Mouse (Mus musculus) brain, embryonic 14.5 days (tissue): ENCODE measurements around the gene Adcy7. TPM values are rescaled to one million over a fixed set of nuclear protein-coding genes. Genes with fewer than 3 reads are reported as not detected.

Experiments used
- DNase-seq: peaks from one replicate; pipeline ENCODE4 v3.0.0-alpha.2; 2011; ENCODE audit warnings: low read depth
- CTCF ChIP-seq: fragments of 200-500 bp; IDR thresholded peaks from 2 replicates; pipeline ENCODE4 v1.5.1; 2012; ENCODE audit warnings: inconsistent platforms, mild to moderate bottlenecking, moderate library complexity, borderline replicate concordance; ENCODE audit not compliant: insufficient read depth, insufficient read length; ENCODE audit errors: extremely low read depth
- POLR2A ChIP-seq: fragments of 200-500 bp; IDR thresholded peaks from 2 replicates; pipeline ENCODE4 v1.6.1; 2012; ENCODE audit warnings: mild to moderate bottlenecking, inconsistent platforms, borderline replicate concordance; ENCODE audit not compliant: poor library complexity, insufficient read depth, insufficient read length, severe bottlenecking; ENCODE audit errors: extremely low read depth
- polyA plus RNA-seq: library from polyadenylated mRNA; depleted of rRNA; stranded (reverse); fragments of >200 nt; gene quantifications from 2 replicates; pipeline ENCODE4 v1.2.3, GENCODE M21; 2012

Gene Adcy7
- polyA plus RNA-seq, 1 experiment = 3.7 TPM

DNA sequence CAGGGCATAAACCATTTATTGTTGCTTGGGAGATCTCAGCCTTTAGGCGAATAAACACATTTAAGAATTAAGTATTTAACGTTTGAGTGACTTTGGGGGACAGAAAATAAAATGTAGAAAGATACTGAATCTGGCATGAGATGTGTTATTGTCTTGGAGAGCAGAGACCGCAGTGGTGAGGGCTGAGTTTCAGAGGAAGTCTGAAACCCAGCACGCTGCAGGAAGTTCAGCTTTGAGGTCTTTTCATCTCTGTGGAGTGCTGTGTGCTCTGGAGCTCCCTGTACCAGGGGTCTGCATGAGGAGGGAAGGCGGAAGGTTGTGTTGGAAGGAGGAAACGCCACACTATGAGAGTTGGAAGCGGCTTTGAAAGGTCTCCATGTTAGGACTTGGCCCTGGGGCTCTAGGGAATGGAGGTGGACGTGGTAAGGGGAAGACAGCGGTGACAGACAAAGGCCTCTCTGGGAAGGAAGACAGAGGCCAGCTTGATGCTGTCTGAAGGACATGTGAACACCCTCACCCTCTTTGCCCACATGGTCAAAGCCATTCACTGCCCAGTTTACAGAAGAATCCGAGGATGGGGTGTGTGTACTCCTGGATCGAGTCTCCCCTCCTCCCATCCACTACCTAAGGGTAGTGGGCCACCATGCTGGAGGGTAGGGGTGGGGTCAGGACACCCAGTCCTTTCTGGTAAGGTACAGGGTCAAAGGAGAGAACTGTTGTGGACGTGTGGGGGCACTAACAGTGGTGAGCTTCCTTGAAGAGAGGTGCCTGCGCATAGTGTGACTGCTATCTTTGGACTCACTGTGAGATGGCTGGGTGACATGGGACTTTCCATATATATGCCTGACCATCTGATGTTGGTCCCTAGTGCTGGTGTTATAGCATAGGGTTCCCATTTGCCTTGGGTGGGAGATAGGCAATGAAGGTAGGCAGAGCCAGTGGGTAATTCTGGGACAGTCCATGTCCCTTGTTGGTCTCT is 18.4 kb downstream of the Adcy7 start:
- no peak for TF ChIP-seq POLR2A
- TF ChIP-seq CTCF = no peak
- no peak for DNase-seq

GRCm38 (mm10) chr8:88291305-88291690 is 19.1 kb downstream of the Adcy7 start:
- no peak for DNase-seq
- TF ChIP-seq CTCF (no peak), POLR2A (no peak)

DNA sequence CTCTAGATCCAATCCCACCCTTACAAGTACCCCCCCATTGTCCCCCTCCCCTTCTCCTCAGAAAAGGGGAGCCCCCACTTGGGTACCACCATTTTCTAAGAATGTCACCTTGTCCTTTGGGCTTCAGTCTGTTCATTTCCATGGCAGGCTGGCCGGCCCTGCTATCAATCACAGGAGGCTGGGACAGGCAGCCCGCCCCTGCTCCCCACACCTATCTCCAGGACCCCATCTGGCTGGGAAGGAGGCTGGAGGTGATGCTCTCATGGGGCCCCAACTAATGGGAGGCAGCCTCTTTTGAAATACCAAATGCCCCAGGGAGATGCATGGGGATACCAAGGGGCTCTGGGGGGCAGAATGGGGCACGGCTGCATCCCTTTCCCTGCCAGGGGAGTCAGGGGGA is 20.7 kb downstream of the Adcy7 start:
- no peak for DNase-seq
- TF ChIP-seq POLR2A (no peak), CTCF (no peak)

- TF ChIP-seq POLR2A (no peak), CTCF (no peak)
- DNase-seq = no peak
Measured at GRCm38 (mm10) chr8:88293590-88294356, 21.6 kb downstream of the Adcy7 start.

GRCm38 (mm10) chr8:88294977-88295376 is 22.8 kb downstream of the Adcy7 start:
- TF ChIP-seq CTCF = no peak
- TF ChIP-seq POLR2A = no peak
- DNase-seq = no peak

DNA sequence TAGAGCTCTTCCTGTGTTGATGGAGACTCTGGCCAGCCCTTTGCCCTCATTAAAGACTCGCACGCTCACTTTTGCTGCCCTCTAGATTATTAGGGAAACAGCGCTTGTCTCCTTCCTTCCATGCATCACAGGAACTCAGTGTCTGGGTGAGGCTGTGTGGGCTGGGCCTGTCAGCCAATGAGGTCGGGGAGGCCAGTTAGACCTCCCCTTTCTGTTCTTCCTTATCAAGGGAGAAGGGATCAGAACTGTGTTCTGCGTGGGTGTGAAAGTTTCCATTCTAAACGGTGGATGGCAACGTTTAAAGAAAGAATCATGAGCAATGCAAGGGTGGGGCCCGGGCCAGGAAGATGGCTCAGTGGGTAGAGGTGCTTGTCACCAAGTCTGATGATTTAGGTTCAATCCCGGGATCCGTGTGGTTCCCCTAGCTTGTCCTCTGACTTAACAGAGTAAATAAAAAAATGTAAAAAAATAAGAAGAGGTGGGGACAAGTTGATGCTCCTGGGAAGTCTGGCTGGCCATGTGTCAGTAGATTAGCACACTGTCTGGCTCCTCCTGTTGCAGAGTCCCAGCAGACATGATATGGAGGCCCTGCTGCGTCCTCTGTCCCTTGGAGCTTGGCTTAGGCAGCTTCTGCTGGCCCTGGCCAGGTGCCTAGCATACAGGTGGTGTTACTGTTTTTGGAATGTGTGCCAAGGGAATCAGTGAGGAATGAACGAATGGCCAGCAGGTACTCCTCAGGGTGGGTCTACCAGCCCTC is 26.0 kb downstream of the Adcy7 start:
- no peak for TF ChIP-seq CTCF
- no peak for DNase-seq

DNA sequence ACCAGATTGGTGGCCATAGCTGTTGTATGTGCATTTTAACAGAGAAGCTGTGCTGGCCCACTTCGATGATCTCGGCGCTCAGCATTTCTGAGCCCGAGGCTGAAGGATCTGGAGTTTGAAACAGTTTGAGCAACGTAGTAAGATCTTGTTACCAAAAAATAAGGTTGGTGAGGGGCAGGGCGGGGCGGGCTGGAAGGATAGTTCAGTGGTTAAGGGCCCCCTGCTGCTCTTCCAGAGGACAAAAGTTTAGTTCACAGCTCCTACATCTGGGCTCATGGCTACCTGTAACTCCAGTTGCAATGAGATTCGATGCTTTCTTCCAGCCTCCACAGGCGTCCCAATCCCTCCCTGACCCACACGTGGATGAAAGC is 26.5 kb downstream of the Adcy7 start:
- TF ChIP-seq CTCF = no peak
- TF ChIP-seq POLR2A = no peak
- DNase-seq = no peak

- TF ChIP-seq CTCF (no peak), POLR2A (no peak)
- DNase-seq = no peak
Measured at GRCm38 (mm10) chr8:88299907-88300603, 27.9 kb downstream of the Adcy7 start.

DNA sequence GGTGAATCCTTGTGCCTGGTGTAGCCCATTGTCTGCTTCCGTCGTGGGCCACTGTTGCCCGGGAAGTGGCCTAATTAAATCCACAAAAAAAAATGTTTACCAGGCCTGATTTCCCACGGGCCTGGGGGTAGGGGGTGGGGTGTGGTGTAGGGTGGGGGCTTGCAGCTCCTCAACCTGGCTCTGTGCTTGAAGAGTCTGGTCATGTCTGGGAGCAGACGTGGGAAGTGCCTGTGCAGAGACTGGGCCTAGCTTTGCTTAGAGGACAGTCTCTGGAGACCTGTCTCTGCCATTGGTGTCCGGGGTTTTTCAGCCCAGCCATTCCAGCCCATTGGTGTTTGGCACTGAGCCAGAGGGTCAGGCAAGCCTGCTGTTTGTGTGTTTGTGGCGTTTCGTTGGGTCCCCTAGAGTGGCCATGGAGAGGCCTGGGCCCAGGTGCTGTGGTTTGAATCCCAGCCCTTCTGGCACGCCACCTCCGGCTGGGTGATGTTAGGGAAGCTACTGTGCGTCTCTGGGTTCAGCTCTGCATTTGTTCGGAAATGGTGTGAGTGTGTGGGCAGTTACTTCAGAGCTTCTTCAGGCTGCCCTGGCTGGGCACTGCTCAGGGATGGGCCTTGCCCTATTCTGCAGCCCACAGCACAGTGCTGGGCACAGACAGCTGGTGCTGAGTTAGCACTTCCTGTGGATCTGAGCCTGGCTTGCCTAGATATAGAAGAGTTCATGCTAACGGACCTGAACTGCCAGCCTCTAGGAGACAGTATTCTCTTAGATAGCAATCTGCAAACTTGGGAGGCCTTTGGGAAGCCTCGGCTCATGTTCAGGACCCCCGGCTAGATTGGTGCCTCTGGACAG is 29.6 kb downstream of the Adcy7 start:
- DNase-seq = peak; percentile 43
- no peak for TF ChIP-seq CTCF
- TF ChIP-seq POLR2A = no peak

GRCm38 (mm10) chr8:88305814-88306213 is 33.6 kb downstream of the Adcy7 start:
- DNase-seq = no peak
- TF ChIP-seq CTCF (no peak), POLR2A (no peak)

DNA sequence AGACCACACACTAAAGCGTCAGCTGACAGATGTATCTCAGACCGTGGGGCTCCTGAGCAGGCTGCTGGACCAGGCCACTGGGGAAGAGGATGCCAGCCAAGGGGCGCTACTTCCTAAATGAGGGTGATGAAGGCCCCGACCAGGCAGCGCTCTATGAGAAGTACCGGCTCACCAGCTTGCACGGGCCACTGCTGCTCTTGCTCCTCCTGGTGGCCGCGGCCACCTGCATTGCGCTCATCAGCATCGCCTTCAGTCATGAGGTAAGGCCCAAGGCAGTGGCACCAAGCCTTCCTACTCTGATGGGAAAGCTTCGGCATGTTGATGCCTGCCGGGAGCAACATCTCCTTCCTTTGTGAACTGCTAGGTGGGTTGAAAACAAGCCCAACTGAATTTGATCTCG is 34.3 kb downstream of the Adcy7 start:
- DNase-seq = no peak

More for the DNA sequence above, 34.3 kb downstream of the Adcy7 start:
- TF ChIP-seq CTCF = peak; percentile 27; the same call in 1 of the 2 replicates
- TF ChIP-seq POLR2A = no peak
